Mouse (Mus musculus) liver, embryonic 14.5 days (tissue): ENCODE results near the gene Pam.

Experiments
- CTCF ChIP-seq: IDR thresholded peaks from 2 replicates; pipeline ENCODE4 v1.5.1; 2016; ENCODE audit warnings: antibody characterized with exemption, low read depth, control low read depth
- EP300 ChIP-seq: IDR thresholded peaks from 2 replicates; pipeline ENCODE4 v1.6.1; 2016; ENCODE audit warnings: antibody characterized with exemption, low read depth

DNA sequence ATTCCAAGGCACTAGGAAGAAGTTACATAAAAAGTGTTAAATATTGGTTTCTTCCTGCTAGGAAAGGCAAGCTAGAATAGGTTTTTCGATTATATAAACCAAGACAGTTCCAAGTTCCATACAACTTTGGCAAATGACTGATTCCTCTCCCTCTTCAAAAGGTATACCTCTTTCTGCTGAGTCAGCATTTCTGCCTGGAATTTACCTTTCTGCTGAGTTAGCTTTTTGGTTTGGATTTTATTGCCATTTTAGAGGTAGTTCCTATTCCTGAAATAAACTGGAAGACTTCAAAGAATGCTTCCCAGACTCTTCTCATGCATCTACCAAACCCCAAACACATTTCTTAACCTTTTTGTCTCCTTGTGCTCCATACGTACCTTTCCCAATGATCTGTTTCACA is 327.4 kb downstream of the Pam start:
- no peak for TF ChIP-seq CTCF
- no peak for TF ChIP-seq EP300
